Mouse (Mus musculus) CH12.LX (cell line): ENCODE results near the gene Galp.

Experiments
- CHD1 ChIP-seq: IDR thresholded peaks from 2 replicates; pipeline ENCODE4 v1.6.1; 2012; ENCODE audit warnings: low read depth, low read length, improper control_type of control experiment, inconsistent platforms
- CTCF ChIP-seq, 2 experiments: IDR thresholded peaks in 1 of 2; conservative IDR thresholded peaks in 1 of 2; 2 replicates each; pipeline ENCODE4 v1.5.1; 2011 to 2012; ENCODE audit warnings: low read depth in 2 of 2, low read length in 2 of 2, improper control_type of control experiment in 1 of 2, inconsistent platforms in 1 of 2, mild to moderate bottlenecking in 1 of 2, moderate library complexity in 1 of 2
- EP300 ChIP-seq: IDR thresholded peaks from 2 replicates; pipeline ENCODE4 v1.6.1; 2011; ENCODE audit warnings: low read length, improper control_type of control experiment
- HCFC1 ChIP-seq: IDR thresholded peaks from 2 replicates; pipeline ENCODE4 v1.6.1; 2012; ENCODE audit warnings: low read depth, mild to moderate bottlenecking, inconsistent platforms, low read length, improper control_type of control experiment
- MAX ChIP-seq: IDR thresholded peaks from 2 replicates; pipeline ENCODE4 v1.6.1; 2011; ENCODE audit warnings: low read length, improper control_type of control experiment
- MAZ ChIP-seq: IDR thresholded peaks from 2 replicates; pipeline ENCODE4 v1.6.1; 2012; ENCODE audit warnings: low read depth, mild to moderate bottlenecking, inconsistent platforms, low read length, improper control_type of control experiment, moderate library complexity
- POLR2A ChIP-seq: IDR thresholded peaks from 2 replicates; pipeline ENCODE4 v1.6.1; 2011; ENCODE audit warnings: low read depth, mild to moderate bottlenecking, improper control_type of control experiment, low read length
- RCOR1 ChIP-seq: conservative IDR thresholded peaks from 2 replicates; pipeline ENCODE4 v1.6.1; 2012; ENCODE audit warnings: low read depth, mild to moderate bottlenecking, inconsistent platforms, low read length, improper control_type of control experiment
- SMC3 ChIP-seq: IDR thresholded peaks from 2 replicates; pipeline ENCODE4 v1.6.1; 2011; ENCODE audit warnings: low read depth, low read length, improper control_type of control experiment
- TCF12 ChIP-seq: IDR thresholded peaks from 2 replicates; pipeline ENCODE4 v1.6.1; 2014; ENCODE audit warnings: low read depth, mild to moderate bottlenecking, inconsistent platforms, low read length, improper control_type of control experiment
- USF1 ChIP-seq: IDR thresholded peaks from 2 replicates; pipeline ENCODE4 v1.6.1; 2014; ENCODE audit warnings: low read depth, mild to moderate bottlenecking, inconsistent platforms, low read length, improper control_type of control experiment
- USF2 ChIP-seq: conservative IDR thresholded peaks from 2 replicates; pipeline ENCODE4 v1.6.1; 2011; ENCODE audit warnings: low read depth, low read length, improper control_type of control experiment
- ZC3H11A ChIP-seq: IDR thresholded peaks from 2 replicates; pipeline ENCODE4 v1.6.1; 2012; ENCODE audit warnings: low read depth, mild to moderate bottlenecking, inconsistent platforms, low read length, improper control_type of control experiment

DNA sequence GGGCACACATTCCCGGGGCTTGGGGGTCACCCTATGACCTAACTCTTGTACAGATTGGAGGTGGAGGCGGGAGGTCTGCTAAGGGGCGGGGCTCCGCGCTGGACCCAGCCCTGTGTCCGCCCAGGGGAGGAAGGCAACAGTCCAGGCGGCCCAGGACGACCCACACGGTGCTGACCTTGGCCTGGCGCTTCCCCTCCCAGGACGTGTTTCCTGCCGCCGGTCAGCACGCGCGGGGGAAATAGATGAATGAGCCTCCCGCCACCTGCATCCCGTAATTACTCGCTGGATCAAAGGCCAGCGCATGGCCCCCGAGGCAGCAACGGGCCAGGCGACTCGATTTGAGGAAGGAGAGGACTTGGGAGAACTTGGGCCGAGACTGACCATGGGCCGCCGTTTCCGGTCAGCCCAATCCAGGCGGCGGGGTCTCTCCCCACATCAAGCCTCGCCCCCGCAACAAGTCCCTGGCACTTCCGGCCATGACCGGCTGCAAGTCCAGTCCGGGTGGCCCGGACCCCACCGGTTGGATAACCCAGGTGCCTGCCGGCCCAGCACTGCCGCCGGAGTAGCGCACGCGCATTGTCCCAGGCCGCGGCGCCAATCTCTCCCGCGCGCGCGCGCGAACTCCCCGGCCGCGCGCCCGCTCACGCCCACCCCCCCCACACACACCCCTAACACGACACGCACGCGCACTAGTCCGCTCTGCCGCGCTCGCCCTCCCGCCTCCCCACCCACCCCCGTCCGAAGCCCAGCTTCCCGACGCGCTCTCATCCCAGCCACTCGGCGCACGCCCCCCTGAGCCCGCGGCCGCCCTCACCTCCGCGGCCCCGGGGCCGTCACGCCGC is 41.6 kb upstream of the Galp start:
- no peak for TF ChIP-seq CTCF (conservative IDR thresholded peaks at IDR 0.05 in 1 of 2, IDR thresholded peaks at IDR 0.05 in 1 of 2; ENCODE audit: low read depth in 2 of 2, low read length in 2 of 2)
- no peak for TF ChIP-seq SMC3
- no peak for TF ChIP-seq RCOR1
- TF ChIP-seq USF2: no peak
- TF ChIP-seq HCFC1: no peak
- 0 out of 2 replicates have a peak, but pooled peaks have one; percentile 33 for TF ChIP-seq CHD1
- TF ChIP-seq EP300: no peak
- TF ChIP-seq MAX: peak; percentile 36; the same call in 1 of the 2 replicates
- TF ChIP-seq TCF12: no peak
- no peak for TF ChIP-seq USF1
- TF ChIP-seq MAZ: no peak
- no peak for TF ChIP-seq ZC3H11A
- no peak; the same call in none of the 2 replicates for TF ChIP-seq POLR2A
